Mouse (Mus musculus) heart, embryonic 14.5 days (tissue): ENCODE data around the gene Syt8. TPM values are rescaled to one million over a fixed set of nuclear protein-coding genes. Genes with fewer than 3 reads are reported as not detected.

ENCODE experiments used
- ATAC-seq: fragments of 200-750 bp; cut with Nextera tagmentation; 2 replicates; pipeline ENCODE4 v1.8.0; 2017; ENCODE audit warnings: low read depth, moderate TSS enrichment; ENCODE audit not compliant: insufficient number of reproducible peaks, insufficient read depth, low FRiP score
- H3K27ac ChIP-seq, 2 experiments: fragments of 200-500 bp in 1 of 2; fragments of 300-500 bp in 1 of 2; sonication (generic) in 1 of 2; replicated peaks in 1 of 2; 2 replicates each; pipeline ENCODE4 v1.5.1; 2012 to 2014; ENCODE audit warnings: low read depth in 2 of 2, low read length in 2 of 2, control low read depth in 1 of 2, mild to moderate bottlenecking in 1 of 2, mixed read lengths in 1 of 2; ENCODE audit not compliant: control insufficient read depth in 1 of 2, insufficient read depth in 1 of 2
- H3K27me3 ChIP-seq: fragments of 300-500 bp; sonication (generic); 2 replicates; pipeline ENCODE4 v1.6.1; 2014; ENCODE audit warnings: mild to moderate bottlenecking, low read length, control low read depth; ENCODE audit not compliant: control insufficient read depth, insufficient read depth
- H3K36me3 ChIP-seq: fragments of 300-500 bp; sonication (generic); 2 replicates; pipeline ENCODE4 v1.6.1; 2014; ENCODE audit warnings: mild to moderate bottlenecking, control low read depth, low read length, mixed read lengths; ENCODE audit not compliant: control insufficient read depth, insufficient read depth
- H3K4me1 ChIP-seq, 2 experiments: fragments of 200-500 bp in 1 of 2; fragments of 300-500 bp in 1 of 2; sonication (generic) in 1 of 2; 2 replicates each; pipeline ENCODE4 v1.6.1; 2012 to 2014; ENCODE audit warnings: low read length in 2 of 2, control low read depth in 1 of 2, mixed read lengths in 1 of 2; ENCODE audit not compliant: control insufficient read depth in 2 of 2, insufficient read depth in 2 of 2
- H3K4me2 ChIP-seq: fragments of 300-500 bp; sonication (generic); 2 replicates; pipeline ENCODE4 v1.6.1; 2014; ENCODE audit warnings: mild to moderate bottlenecking, low read length
- H3K4me3 ChIP-seq, 2 experiments: fragments of 200-500 bp in 1 of 2; fragments of 300-500 bp in 1 of 2; sonication (generic) in 1 of 2; 2 replicates each; pipeline ENCODE4 v1.5.1; 2012 to 2014; ENCODE audit warnings: low read length in 2 of 2, mild to moderate bottlenecking in 2 of 2, control low read depth in 1 of 2, low read depth in 1 of 2, moderate library complexity in 1 of 2; ENCODE audit not compliant: control insufficient read depth in 1 of 2, insufficient read depth in 1 of 2
- H3K9ac ChIP-seq: fragments of 300-500 bp; sonication (generic); 2 replicates; pipeline ENCODE4 v1.6.1; 2014; ENCODE audit warnings: mild to moderate bottlenecking, low read length
- H3K9me3 ChIP-seq: fragments of 300-500 bp; sonication (generic); 2 replicates; pipeline ENCODE4 v1.6.1; 2016; ENCODE audit warnings: low read length, control low read depth; ENCODE audit not compliant: control insufficient read depth
- whole genome bisulfite sequencing: fragments of 180-500 bp; shearing (Covaris S2); extraction: QIAGEN DNeasy Blood & Tissue Kit; methylation state at CpG from one replicate; pipeline ENCODE4 v1.1.7; 2014; 5-methylcytosine and 5-hydroxymethylcytosine counted together
- polyA plus RNA-seq: library from polyadenylated mRNA; unstranded; fragments of >200 nt; fragmentation: Nextera tagmentation; extraction: Ambion mirVana; gene quantifications from 2 replicates; pipeline ENCODE4 v1.2.1, GENCODE M21; 2014

Gene Syt8
- polyA plus RNA-seq, 1 experiment from 2014 or later, result not detected

DNA sequence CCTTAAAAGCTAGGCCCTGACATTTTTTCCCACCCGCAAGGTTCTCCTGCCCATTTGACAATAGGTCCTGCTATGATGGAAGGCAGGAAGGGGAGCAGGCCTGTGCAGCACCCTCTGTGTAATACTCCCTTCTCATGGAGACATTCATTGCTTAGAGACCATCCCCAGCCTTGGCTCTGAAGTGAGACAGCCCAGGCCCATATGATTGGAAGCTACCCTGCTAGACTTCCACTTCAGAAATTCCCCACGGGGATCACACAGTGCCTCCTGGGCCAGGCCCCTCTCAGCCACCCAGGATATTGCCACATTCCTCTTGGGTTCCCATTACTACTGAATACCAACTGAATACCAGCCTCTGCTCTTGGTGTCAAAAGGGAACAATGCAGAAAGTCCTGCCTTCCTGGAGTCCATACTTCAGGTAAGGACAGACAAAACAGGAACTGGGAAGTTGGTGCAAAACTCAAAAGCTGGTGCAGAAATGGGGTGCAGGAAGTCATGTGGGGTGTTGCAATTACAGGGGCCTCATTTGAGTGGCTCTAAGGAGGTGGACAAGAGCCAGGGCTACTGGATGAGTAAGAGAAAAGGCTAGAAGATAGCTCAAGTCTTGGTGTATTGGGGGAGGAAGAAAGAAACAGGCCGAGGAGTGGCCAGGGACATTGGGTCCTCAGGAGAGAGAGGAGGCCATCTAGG, 44.5 kb upstream of the Syt8 start:
- Histone ChIP-seq H3K4me1 (peaks cover 15 to 17% of the 10 kb centered on the region in 2 experiments), H3K4me2 (no peak overlapping the region), H3K4me3 (no peak overlapping the region), H3K36me3 (peaks cover 8% of the 10 kb centered on the region), H3K9ac (no peak overlapping the region), H3K9me3 (no peaks in the 10 kb centered on the region), H3K27me3 (no peaks in the 10 kb centered on the region), H3K27ac (no peak overlapping the region)
- no peak for ATAC-seq
- 80% methylated on average over 3 of the region's 3 CpGs for WGBS

DNA sequence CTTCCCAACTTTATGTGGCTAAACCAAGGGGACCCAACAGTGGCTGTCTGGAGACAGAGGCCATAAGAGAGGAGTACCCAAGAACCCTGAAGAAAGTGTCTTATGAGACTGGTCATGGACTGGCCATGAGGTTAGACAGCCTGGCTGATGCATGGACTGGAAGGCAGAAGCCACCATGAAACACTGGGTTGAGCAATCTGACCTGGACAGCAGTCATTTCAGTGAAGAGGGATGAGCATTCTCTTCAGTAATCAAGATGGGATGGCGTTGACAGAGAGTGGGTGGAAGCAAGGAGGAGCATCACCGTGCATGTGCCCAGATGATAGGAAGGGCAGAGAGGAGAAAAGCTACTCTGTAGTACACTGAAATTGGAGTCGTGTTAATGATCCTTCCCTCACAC, 43.5 kb upstream of the Syt8 start:
- no peak for ATAC-seq
- WGBS, result 73% methylated on average over 3 of the region's 3 CpGs
- Histone ChIP-seq H3K9ac (no peak overlapping the region), H3K9me3 (no peaks in the 10 kb centered on the region), H3K27me3 (no peaks in the 10 kb centered on the region), H3K36me3 (no peaks in the 10 kb centered on the region), H3K4me1 (peaks cover 8 to 10% of the 10 kb centered on the region in 2 experiments), H3K4me2 (no peak overlapping the region), H3K27ac (no peak overlapping the region), H3K4me3 (no peak overlapping the region)

DNA sequence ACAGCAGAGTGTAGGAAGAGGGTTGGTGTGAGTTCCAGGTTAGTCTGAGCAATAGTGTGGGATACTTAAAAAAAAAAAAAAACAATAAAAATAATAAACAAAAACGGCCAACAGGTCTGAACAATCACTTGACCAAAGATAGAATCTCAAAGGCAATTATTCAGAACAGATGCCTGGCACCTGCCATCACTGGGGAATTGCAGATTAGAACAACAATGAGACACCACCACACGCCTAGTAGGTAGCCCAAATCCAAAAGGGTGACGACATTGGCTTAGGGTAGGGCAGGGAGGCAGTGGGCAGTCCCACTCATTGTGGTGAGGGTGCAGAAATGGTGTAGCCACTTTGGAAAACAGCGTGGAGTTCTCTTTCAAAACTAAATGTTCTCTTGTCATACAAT, 43.0 kb upstream of the Syt8 start:
- Histone ChIP-seq H3K27ac (no peak overlapping the region), H3K27me3 (no peaks in the 10 kb centered on the region), H3K9me3 (no peaks in the 10 kb centered on the region), H3K4me3 (no peak overlapping the region), H3K4me2 (no peak overlapping the region), H3K36me3 (no peaks in the 10 kb centered on the region), H3K4me1 (peaks cover 3 to 5% of the 10 kb centered on the region in 2 experiments), H3K9ac (no peak overlapping the region)
- ATAC-seq, result no peak
- WGBS, result 60% methylated on average over 4 of the region's 4 CpGs

DNA sequence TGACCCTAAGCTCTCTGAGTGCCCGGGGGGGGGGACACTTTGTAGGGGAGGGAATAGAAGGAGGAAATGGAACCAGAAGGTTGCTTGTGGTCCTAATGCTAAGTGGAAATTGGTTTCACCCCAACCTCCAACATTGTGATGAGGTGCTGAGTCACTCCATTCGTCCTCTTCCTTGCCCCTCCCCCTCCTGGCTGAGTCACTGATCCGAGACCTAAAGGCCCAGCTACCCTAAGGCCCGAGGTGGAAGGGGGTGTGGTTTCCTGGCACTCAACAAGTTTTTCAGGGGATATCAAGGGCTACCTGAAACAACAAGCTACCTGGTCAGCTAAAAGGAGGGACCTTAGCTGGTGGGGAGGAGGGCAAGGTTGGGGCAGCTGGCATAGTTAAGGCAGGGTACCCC, 41.5 kb upstream of the Syt8 start:
- ATAC-seq, result peak; percentile 37; the same call in 1 of the 2 replicates
- H3K27ac ChIP-seq, result no peak overlapping the region
- 20% methylated on average over 4 of the region's 4 CpGs for WGBS
- no peaks in the 10 kb centered on the region for H3K9me3 ChIP-seq
- H3K9ac ChIP-seq, result no peak overlapping the region
- H3K27me3 ChIP-seq, result no peaks in the 10 kb centered on the region
- no peak overlapping the region for H3K4me3 ChIP-seq
- no peak overlapping the region for H3K4me2 ChIP-seq
- H3K36me3 ChIP-seq, result no peaks in the 10 kb centered on the region
- H3K4me1 ChIP-seq, result 0 out of 4 replicates have a peak, but pooled peaks cover 0 to 4% of the 10 kb centered on the region in 2 experiments

DNA sequence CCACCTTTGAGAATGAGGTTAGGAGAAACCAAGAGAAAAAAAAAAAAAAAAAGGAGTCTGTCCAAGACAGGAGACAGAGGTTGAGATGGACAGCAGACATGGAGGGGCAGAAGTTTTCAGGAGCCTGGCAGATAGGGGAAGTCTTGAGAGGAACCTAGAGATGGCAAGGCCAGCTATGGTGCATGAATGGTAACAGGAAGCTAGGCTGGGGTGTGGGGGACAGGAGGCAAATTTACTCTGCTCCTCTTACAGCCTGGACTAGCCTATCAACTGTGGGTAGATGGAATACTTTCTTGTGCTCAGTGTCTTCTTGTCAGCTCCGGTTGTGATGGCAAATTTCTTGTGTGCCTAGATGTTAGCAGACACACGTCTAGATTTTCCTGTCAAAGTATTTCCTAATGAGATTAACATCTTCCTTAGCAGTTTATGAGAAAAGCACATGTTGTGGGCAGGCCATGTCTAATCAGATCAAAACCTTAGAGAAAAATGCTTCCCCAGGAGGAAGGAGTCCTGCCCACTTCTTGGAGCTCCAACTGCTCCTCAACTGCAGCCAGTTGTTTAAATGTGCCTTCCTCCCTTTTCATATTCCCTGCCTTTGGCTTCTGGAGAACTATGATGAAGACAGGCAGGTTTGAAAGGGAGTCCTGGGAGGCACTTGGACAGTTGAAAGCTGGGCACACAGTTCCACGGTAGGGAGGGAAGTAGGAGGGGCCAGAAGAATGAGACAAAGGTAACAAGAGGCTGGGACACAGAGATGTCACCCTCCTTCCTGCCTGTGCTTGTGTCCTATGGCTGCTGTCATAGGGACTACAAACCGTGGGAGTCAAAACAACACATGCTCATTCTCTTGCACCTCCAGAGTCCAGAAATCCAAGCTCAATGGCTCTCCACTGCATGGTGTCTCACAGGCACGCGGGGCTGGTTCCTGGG, 40.1 kb upstream of the Syt8 start:
- Histone ChIP-seq H3K4me3 (no peak overlapping the region), H3K4me1 (0 out of 4 replicates have a peak, but pooled peaks cover 0 to 4% of the 10 kb centered on the region in 2 experiments), H3K36me3 (no peaks in the 10 kb centered on the region), H3K27ac (no peak overlapping the region), H3K4me2 (no peak overlapping the region), H3K27me3 (no peaks in the 10 kb centered on the region), H3K9me3 (no peaks in the 10 kb centered on the region), H3K9ac (no peak overlapping the region)
- 59% methylated on average over 6 of the region's 6 CpGs for WGBS
- ATAC-seq, result no peak

DNA sequence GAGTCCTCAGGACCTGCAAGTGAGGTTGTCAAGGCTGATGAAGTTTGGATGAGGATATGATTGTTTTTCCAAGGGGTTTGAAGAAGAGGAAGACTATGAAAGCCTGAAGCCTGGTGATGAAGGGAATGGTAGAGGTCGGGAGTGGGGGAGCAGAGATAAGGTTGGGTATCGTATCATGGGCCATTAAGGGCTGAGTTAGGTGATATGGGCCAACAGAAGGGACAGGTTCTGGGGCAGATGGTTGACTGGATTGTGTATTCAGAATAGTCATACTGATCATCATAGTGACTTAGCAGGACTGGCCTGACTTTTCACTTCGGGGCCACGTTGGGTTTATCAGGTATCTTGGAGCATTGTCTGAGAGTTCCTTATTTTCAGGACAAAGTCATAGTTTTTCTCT, 39.2 kb upstream of the Syt8 start:
- no peaks in the 10 kb centered on the region for H3K36me3 ChIP-seq
- no peak overlapping the region for H3K4me3 ChIP-seq
- H3K27ac ChIP-seq, result no peak overlapping the region
- WGBS, result 83% methylated on average over 4 of the region's 4 CpGs
- H3K9ac ChIP-seq, result no peak overlapping the region
- no peaks in the 10 kb centered on the region for H3K9me3 ChIP-seq
- H3K4me2 ChIP-seq, result no peak overlapping the region
- 0 out of 4 replicates have a peak, but pooled peaks cover 0 to 4% of the 10 kb centered on the region in 2 experiments for H3K4me1 ChIP-seq
- no peak for ATAC-seq
- no peaks in the 10 kb centered on the region for H3K27me3 ChIP-seq

DNA sequence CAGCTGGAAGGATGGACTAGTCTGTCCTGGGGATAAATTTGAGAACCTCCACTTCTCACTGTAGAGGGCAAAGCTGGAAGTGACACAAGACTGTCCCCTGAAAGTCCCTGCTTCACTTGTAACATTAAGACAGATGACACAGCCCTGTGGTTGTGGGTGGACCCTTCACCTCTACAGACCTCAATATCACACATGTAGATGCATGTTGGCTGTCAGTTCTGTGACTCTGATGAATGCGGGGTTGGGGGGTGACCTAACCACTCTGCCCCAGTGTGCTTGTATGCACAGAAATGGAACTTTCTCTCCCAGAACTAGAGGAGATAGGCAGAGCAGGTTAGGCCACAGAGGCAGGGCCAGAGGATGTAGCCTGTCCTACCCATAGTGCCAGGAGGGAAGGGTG, 38.0 kb upstream of the Syt8 start:
- H3K4me1 ChIP-seq, result peaks cover 0 to 9% of the 10 kb centered on the region in 2 experiments; a peak in 1 of 4 replicates
- no peaks in the 10 kb centered on the region for H3K36me3 ChIP-seq
- H3K4me3 ChIP-seq, result no peak overlapping the region
- H3K27me3 ChIP-seq, result no peaks in the 10 kb centered on the region
- no peak for ATAC-seq
- H3K9me3 ChIP-seq, result no peaks in the 10 kb centered on the region
- H3K27ac ChIP-seq, result no peak overlapping the region
- WGBS, result 71% methylated on average over 1 of the region's 1 CpGs
- no peak overlapping the region for H3K4me2 ChIP-seq
- H3K9ac ChIP-seq, result no peak overlapping the region
